Comparison of ENCODE assay signal across 9 mouse cellular contexts in genomic region chr3:145131210-145131868, GRCm38 (mm10). TPM values are rescaled to one million over a fixed set of nuclear protein-coding genes. Genes with fewer than 3 reads are reported as not detected.
A peak's percentile ranks its signal among the peaks of the same experiment; 100 is the strongest.
DNase-seq lines count a peak whose midpoint lies in the region; ATAC-seq lines count a peak whose summit lies in the region.
"Had no signal": no experiment of that assay in that cellular context is flagged by ENCODE, and none has a peak within 500 bp of the region (broad histone marks: within the 10 kb centered on the region; RNA-seq: fewer than 3 reads in every experiment).

No protein-coding gene starts in this region.

- H3K27ac ChIP-seq in neural tube, embryonic 11.5 days (ENCODE audit: low read depth, low read length): no peak overlapping the region
- H3K27ac ChIP-seq in hindbrain, embryonic 16.5 days (ENCODE audit: low read depth, low read length): no peak overlapping the region
- H3K27ac ChIP-seq in lung, embryonic 16.5 days (ENCODE audit: low read length): no peak overlapping the region
- H3K27ac ChIP-seq: hindbrain, embryonic 15.5 days had no signal

- no peaks in the 10 kb centered on the region for H3K9me3 ChIP-seq in neural tube, embryonic 11.5 days (ENCODE audit: control insufficient read depth, low read length)
- no peaks in the 10 kb centered on the region for H3K9me3 ChIP-seq in hindbrain, embryonic 16.5 days (ENCODE audit: control insufficient read depth, low read length)
- no peaks in the 10 kb centered on the region for H3K9me3 ChIP-seq in lung, embryonic 16.5 days (ENCODE audit: control insufficient read depth, low read length)
- H3K9me3 ChIP-seq: hindbrain, embryonic 15.5 days had no signal

- H3K4me1 ChIP-seq in neural tube, embryonic 11.5 days (ENCODE audit: control insufficient read depth, insufficient read depth, low read length): no peaks in the 10 kb centered on the region
- no peaks in the 10 kb centered on the region for H3K4me1 ChIP-seq in hindbrain, embryonic 16.5 days (ENCODE audit: control insufficient read depth, insufficient read depth, low read depth, low read length)
- no peaks in the 10 kb centered on the region for H3K4me1 ChIP-seq in lung, embryonic 16.5 days (replicated peaks; ENCODE audit: control insufficient read depth, insufficient read depth, low read length)
- H3K4me1 ChIP-seq: hindbrain, embryonic 15.5 days had no signal

- H3K36me3 ChIP-seq in neural tube, embryonic 11.5 days (ENCODE audit: control insufficient read depth, insufficient read depth, low read length): 0 out of 2 replicates have a peak, but pooled peaks cover 2% of the 10 kb centered on the region
- peaks cover 9% of the 10 kb centered on the region for H3K36me3 ChIP-seq in hindbrain, embryonic 16.5 days (ENCODE audit: control insufficient read depth, insufficient read depth, low read length)
- peaks cover 5% of the 10 kb centered on the region; the same call in 1 of the 2 replicates for H3K36me3 ChIP-seq in lung, embryonic 16.5 days (ENCODE audit: control insufficient read depth, insufficient read depth, low read length)

- no peak overlapping the region for H3K4me3 ChIP-seq in neural tube, embryonic 11.5 days (ENCODE audit: low read depth, low read length)
- H3K4me3 ChIP-seq in hindbrain, embryonic 16.5 days (ENCODE audit: low read length): no peak overlapping the region
- no peak overlapping the region for H3K4me3 ChIP-seq in lung, embryonic 16.5 days (ENCODE audit: low read length)
- H3K4me3 ChIP-seq: hindbrain, embryonic 15.5 days had no signal

- 43% methylated on average over 3 of the region's 3 CpGs for WGBS in neural tube, embryonic 11.5 days
- 44% methylated on average over 3 of the region's 3 CpGs for WGBS in hindbrain, embryonic 16.5 days
- WGBS in lung, embryonic 16.5 days: 18% methylated on average over 3 of the region's 3 CpGs

- H3K4me2 ChIP-seq in neural tube, embryonic 11.5 days (ENCODE audit: low read depth): no peak overlapping the region
- H3K4me2 ChIP-seq in hindbrain, embryonic 16.5 days (ENCODE audit: low read length): no peak overlapping the region
- H3K4me2 ChIP-seq in lung, embryonic 16.5 days (ENCODE audit: low read depth, low read length): no peak overlapping the region
- H3K4me2 ChIP-seq: hindbrain, embryonic 15.5 days had no signal

- no peak; the same call in 1 of the 2 replicates for ATAC-seq in neural tube, embryonic 11.5 days (ENCODE audit: insufficient read depth, low FRiP score, low TSS enrichment)
- ATAC-seq in hindbrain, embryonic 16.5 days: peak; percentile 61; the same call in 1 of the 2 replicates
- ATAC-seq in lung, embryonic 16.5 days (ENCODE audit: low read depth): peak; percentile 47; the same call in 1 of the 2 replicates

- H3K9ac ChIP-seq in neural tube, embryonic 11.5 days (ENCODE audit: low read length): no peak overlapping the region
- no peak overlapping the region for H3K9ac ChIP-seq in hindbrain, embryonic 16.5 days (ENCODE audit: low read depth, low read length)
- H3K9ac ChIP-seq in lung, embryonic 16.5 days (ENCODE audit: low read length): no peak overlapping the region
- H3K9ac ChIP-seq: hindbrain, embryonic 15.5 days had no signal

- no peaks in the 10 kb centered on the region for H3K27me3 ChIP-seq in neural tube, embryonic 11.5 days (ENCODE audit: control insufficient read depth, insufficient read depth, low read length)
- H3K27me3 ChIP-seq in hindbrain, embryonic 16.5 days (replicated peaks; ENCODE audit: control insufficient read depth, insufficient read depth, low read length): no peaks in the 10 kb centered on the region
- H3K27me3 ChIP-seq in lung, embryonic 16.5 days (ENCODE audit: control insufficient read depth, insufficient read depth, low read depth, low read length): no peaks in the 10 kb centered on the region
- H3K27me3 ChIP-seq: hindbrain, embryonic 15.5 days had no signal

- DNase-seq in embryo, embryonic 10 days (ENCODE audit: low spot score): peak; percentile 70
- DNase-seq in embryo, embryonic 9.5 days (ENCODE audit: extremely low spot score): no peak
- DNase-seq in neural tube, embryonic 11.5 days (ENCODE audit: low spot score): peak; percentile 23
- no peak for DNase-seq in neural tube, embryonic 10.5 days (ENCODE audit: extremely low spot score, low spot score)
- peak; percentile 68 for DNase-seq in brain, adult 2 months (ENCODE audit: low read depth, low spot score)
- peak; percentile 43 for DNase-seq in thymus, postnatal 0 days (ENCODE audit: low spot score)

RNA-seq across cellular contexts. Expression of gene Odf2l, which starts 13.0 kb away (rescaled TPM):
- polyA plus RNA-seq in neural tube, embryonic 11.5 days (2014; fragmentation: Nextera tagmentation; extraction: Ambion mirVana): 22.1 and 23.7 TPM in 2 replicates
- 10.5 TPM in 2 replicates for polyA plus RNA-seq in hindbrain, embryonic 16.5 days (2015; fragmentation: Nextera tagmentation; extraction: Ambion mirVana)
- polyA plus RNA-seq in lung, embryonic 16.5 days (2015; fragmentation: Nextera tagmentation; extraction: Ambion mirVana): 15.9 and 16.0 TPM in 2 replicates
- 13.0 and 13.4 TPM in 2 replicates for polyA plus RNA-seq in thymus, postnatal 0 days (2015; fragmentation: Nextera tagmentation; extraction: Ambion mirVana)

RNA-seq across cellular contexts. Expression of gene Clca2, which starts 32.1 kb away (rescaled TPM):
- 0.18 and 0.24 TPM in 2 replicates for polyA plus RNA-seq in neural tube, embryonic 11.5 days (2014; fragmentation: Nextera tagmentation; extraction: Ambion mirVana)
- not detected in 2 replicates for polyA plus RNA-seq in hindbrain, embryonic 16.5 days (2015; fragmentation: Nextera tagmentation; extraction: Ambion mirVana)
- polyA plus RNA-seq in lung, embryonic 16.5 days (2015; fragmentation: Nextera tagmentation; extraction: Ambion mirVana): 0.14 and 0.33 TPM in 2 replicates
- 1.3 and 1.4 TPM in 2 replicates for polyA plus RNA-seq in thymus, postnatal 0 days (2015; fragmentation: Nextera tagmentation; extraction: Ambion mirVana)
- polyA plus RNA-seq: hindbrain, embryonic 15.5 days had no signal

Comparison
In these comparisons a context has a peak if more than half of its experiments do, and no peak if none do; other contexts are left out.
1. DNase-seq: peak in embryo, embryonic 10 days (single experiment), neural tube, embryonic 11.5 days (single experiment), brain, adult 2 months (single experiment) and thymus, postnatal 0 days (single experiment); none in embryo, embryonic 9.5 days (single experiment) and neural tube, embryonic 10.5 days (single experiment).